Mouse (Mus musculus): ENCODE measurements at regions not wholly inside any gene's neighbourhood (a gene's known extent, or its start where the extent isn't known, plus 50 kb on each side); places are given as distances from the start of the nearest gene placed in this dataset.

GRCm38 (mm10) chr12:90921227-90921626 is 183.0 kb upstream of the Dio2 start:
- TF ChIP-seq POLR2A (IDR thresholded peaks at IDR 0.05; ENCODE audit: extremely low read depth, insufficient read depth, low read length) (no peak), CTCF (IDR thresholded peaks at IDR 0.05; ENCODE audit: low read depth, low read length) (no peak)

Data from liver, adult 2 months (tissue).